Mouse (Mus musculus) embryonic facial prominence, embryonic 14.5 days (tissue): Measurements from ENCODE around the gene Zfp352. TPM values are rescaled to one million over a fixed set of nuclear protein-coding genes. Genes with fewer than 3 reads are reported as not detected.
A peak's percentile ranks its signal among the peaks of the same experiment; 100 is the strongest.
"Not testable (repeated sequence)": the region's sequence is repeated elsewhere in the genome, so short reads cannot be mapped to it uniquely, and the experiment has no call there.

Source experiments
- ATAC-seq: fragments of 200-750 bp; cut with Nextera tagmentation; 2 replicates; pipeline ENCODE4 v1.8.0; 2017; ENCODE audit warnings: low read depth, moderate number of reproducible peaks, moderate TSS enrichment
- DNase-seq: peaks from one replicate; pipeline ENCODE4 v3.0.0-alpha.2; 2015; ENCODE audit warnings: low spot score
- H3K27ac ChIP-seq: fragments of 300-500 bp; sonication (generic); replicated peaks from 2 replicates; pipeline ENCODE4 v1.5.1; 2014; ENCODE audit warnings: low read depth, mild to moderate bottlenecking, low read length, moderate library complexity
- H3K27me3 ChIP-seq: fragments of 300-500 bp; sonication (generic); replicated peaks from 2 replicates; pipeline ENCODE4 v1.6.1; 2014; ENCODE audit warnings: low read length; ENCODE audit not compliant: control insufficient read depth, insufficient read depth
- H3K36me3 ChIP-seq: fragments of 300-500 bp; sonication (generic); 2 replicates; pipeline ENCODE4 v1.6.1; 2014; ENCODE audit warnings: low read length, mixed read lengths; ENCODE audit not compliant: control insufficient read depth, insufficient read depth
- H3K4me1 ChIP-seq: fragments of 300-500 bp; sonication (generic); 2 replicates; pipeline ENCODE4 v1.6.1; 2014; ENCODE audit warnings: antibody characterized with exemption, low read length; ENCODE audit not compliant: control insufficient read depth, insufficient read depth
- H3K4me2 ChIP-seq: fragments of 300-500 bp; sonication (generic); 2 replicates; pipeline ENCODE4 v1.6.1; 2014; ENCODE audit warnings: low read depth, mild to moderate bottlenecking, low read length, moderate library complexity, mixed read lengths
- H3K4me3 ChIP-seq: fragments of 300-500 bp; sonication (generic); 2 replicates; pipeline ENCODE4 v1.5.1; 2014; ENCODE audit warnings: low read depth, mild to moderate bottlenecking, low read length
- H3K9ac ChIP-seq: fragments of 300-500 bp; sonication (generic); 2 replicates; pipeline ENCODE4 v1.6.1; 2014; ENCODE audit warnings: low read depth, mild to moderate bottlenecking, low read length, moderate library complexity, mixed read lengths
- H3K9me3 ChIP-seq: fragments of 300-500 bp; sonication (generic); 2 replicates; pipeline ENCODE4 v1.6.1; 2016; ENCODE audit warnings: low read length; ENCODE audit not compliant: control insufficient read depth
- WGBS: fragments of 180-500 bp; shearing (Covaris S2); extraction: QIAGEN DNeasy Blood & Tissue Kit; methylation state at CpG from one replicate; pipeline ENCODE4 v1.1.7; 2014; 5-methylcytosine and 5-hydroxymethylcytosine counted together
- polyA plus RNA-seq: library from polyadenylated mRNA; unstranded; fragments of >200 nt; fragmentation: Nextera tagmentation; extraction: Ambion mirVana; gene quantifications from 2 replicates; pipeline ENCODE4 v1.2.1, GENCODE M21; 2014

Zfp352 gene
- polyA plus RNA-seq, result not detected in 2 replicates

GRCm38 (mm10) chr4:90218520-90218919 lies at the start of gene Zfp352:
Gene Zfp352 (plus strand): TSS chr4:90218820.
- no peak for ATAC-seq
- Histone ChIP-seq H3K36me3 (no peaks in the 10 kb centered on the region), H3K27ac (no peak within 1 kb of the TSS), H3K4me1 (no peaks in the 10 kb centered on the region), H3K9ac (no peak within 1 kb of the TSS), H3K27me3 (no peaks in the 10 kb centered on the region), H3K9me3 (no peaks in the 10 kb centered on the region), H3K4me2 (no peak within 1 kb of the TSS), H3K4me3 (no peak within 1 kb of the TSS)
- no peak for DNase-seq
- 83% methylated on average over 2 of the region's 2 CpGs for WGBS

GRCm38 (mm10) chr4:90170890-90171483 lies 47.6 kb upstream of the Zfp352 start:
- H3K27me3 ChIP-seq, result no peaks in the 10 kb centered on the region
- H3K9ac ChIP-seq, result no peak overlapping the region
- no peak overlapping the region for H3K4me3 ChIP-seq
- no peaks in the 10 kb centered on the region for H3K9me3 ChIP-seq
- DNase-seq (peak; percentile 40), ATAC-seq (no peak)
- H3K27ac ChIP-seq, result no peak overlapping the region
- no peaks in the 10 kb centered on the region for H3K36me3 ChIP-seq
- H3K4me1 ChIP-seq, result no peaks in the 10 kb centered on the region
- no peak overlapping the region for H3K4me2 ChIP-seq
- WGBS, result 74% methylated on average over 3 of the region's 3 CpGs

- Histone ChIP-seq H3K27me3 (no peaks in the 10 kb centered on the region), H3K9ac (no peak overlapping the region), H3K4me3 (no peak overlapping the region), H3K4me2 (no peak overlapping the region), H3K36me3 (no peaks in the 10 kb centered on the region), H3K27ac (no peak overlapping the region), H3K9me3 (no peaks in the 10 kb centered on the region), H3K4me1 (no peaks in the 10 kb centered on the region)
- ATAC-seq (no peak), DNase-seq (no peak)
- WGBS, result 79% methylated on average over 1 of the region's 1 CpGs
Measured at GRCm38 (mm10) chr4:90174036-90174435, 44.6 kb upstream of the Zfp352 start.

GRCm38 (mm10) chr4:90203421-90203820 lies 15.2 kb upstream of the Zfp352 start:
- 87% methylated on average over 5 of the region's 5 CpGs for WGBS
- Histone ChIP-seq H3K4me3 (no peak overlapping the region), H3K9ac (no peak overlapping the region), H3K9me3 (no peaks in the 10 kb centered on the region), H3K36me3 (no peaks in the 10 kb centered on the region), H3K4me2 (no peak overlapping the region), H3K4me1 (no peaks in the 10 kb centered on the region), H3K27ac (no peak overlapping the region), H3K27me3 (no peaks in the 10 kb centered on the region)
- no peak for DNase-seq
- ATAC-seq, result no peak

- H3K9ac ChIP-seq, result no peak overlapping the region
- no peak for ATAC-seq
- H3K36me3 ChIP-seq, result no peaks in the 10 kb centered on the region
- H3K27ac ChIP-seq, result no peak overlapping the region
- H3K27me3 ChIP-seq, result no peaks in the 10 kb centered on the region
- H3K4me3 ChIP-seq, result no peak overlapping the region
- no peaks in the 10 kb centered on the region for H3K4me1 ChIP-seq
- DNase-seq, result no peak
- no peak overlapping the region for H3K4me2 ChIP-seq
- H3K9me3 ChIP-seq, result no peaks in the 10 kb centered on the region
- 36% methylated on average over 1 of the region's 1 CpGs for WGBS
Measured at GRCm38 (mm10) chr4:90211475-90211874, 7.1 kb upstream of the Zfp352 start.

GRCm38 (mm10) chr4:90212076-90212475 lies 6.5 kb upstream of the Zfp352 start:
- WGBS, result 85% methylated on average over 3 of the region's 3 CpGs
- ATAC-seq, result no peak
- no peaks in the 10 kb centered on the region for H3K9me3 ChIP-seq
- H3K4me3 ChIP-seq, result no peak overlapping the region
- H3K4me1 ChIP-seq, result no peaks in the 10 kb centered on the region
- H3K27ac ChIP-seq, result no peak overlapping the region
- H3K4me2 ChIP-seq, result no peak overlapping the region
- H3K9ac ChIP-seq, result no peak overlapping the region
- H3K27me3 ChIP-seq, result no peaks in the 10 kb centered on the region
- H3K36me3 ChIP-seq, result no peaks in the 10 kb centered on the region
- DNase-seq, result no peak

- H3K9ac ChIP-seq, H3K36me3 ChIP-seq, H3K27ac ChIP-seq, H3K4me1 ChIP-seq, H3K9me3 ChIP-seq, H3K4me2 ChIP-seq, DNase-seq, H3K27me3 ChIP-seq, H3K4me3 ChIP-seq, ATAC-seq: not testable (repeated sequence)
- 93% methylated on average over 5 of the region's 5 CpGs for WGBS
Measured at GRCm38 (mm10) chr4:90235646-90236045, 17.0 kb downstream of the Zfp352 start.

GRCm38 (mm10) chr4:90269781-90270180 lies 51.2 kb downstream of the Zfp352 start:
- H3K9me3 ChIP-seq, result peaks cover 22% of the 10 kb centered on the region

More at GRCm38 (mm10) chr4:90269781-90270180, 51.2 kb downstream of the Zfp352 start:
- ATAC-seq (no peak), DNase-seq (no peak)
- Histone ChIP-seq H3K27ac (no peak overlapping the region), H3K4me3 (no peak overlapping the region), H3K9ac (no peak overlapping the region), H3K36me3 (no peaks in the 10 kb centered on the region), H3K4me2 (no peak overlapping the region), H3K4me1 (no peaks in the 10 kb centered on the region), H3K27me3 (no peaks in the 10 kb centered on the region)
